ENCODE assay signal across 11 mouse cellular contexts in the genomic region with DNA sequence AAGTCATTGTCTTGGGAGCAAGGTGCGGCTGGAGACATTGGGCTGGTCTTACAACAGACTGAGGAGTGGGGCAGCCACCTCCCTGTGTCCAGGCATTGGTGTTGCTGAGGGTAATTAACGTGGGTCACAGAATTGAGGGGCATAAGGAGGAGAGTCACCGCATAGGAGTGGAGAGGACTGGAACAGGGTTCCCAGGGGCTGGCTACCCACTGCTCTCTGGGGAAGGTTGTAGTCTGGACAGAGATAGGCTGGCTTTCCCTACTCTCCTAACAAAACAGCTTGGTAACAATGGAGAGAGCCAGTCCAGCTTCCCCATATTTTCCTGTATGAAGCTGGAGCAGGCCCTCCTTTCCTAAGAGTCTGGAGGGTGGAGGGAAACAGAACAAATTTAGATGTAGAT. TPM values are rescaled to one million over a fixed set of nuclear protein-coding genes. Genes with fewer than 3 reads are reported as not detected.
A peak's percentile ranks its signal among the peaks of the same experiment; 100 is the strongest.
DNase-seq lines count a peak whose midpoint lies in the region; ATAC-seq and TF ChIP-seq lines count a peak whose summit lies in the region.
"Had no signal": no experiment of that assay in that cellular context is flagged by ENCODE, and none has a peak within 500 bp of the region (broad histone marks: within the 10 kb centered on the region; RNA-seq: fewer than 3 reads in every experiment).

No protein-coding gene starts in this region.

- TF ChIP-seq POLR2A in cerebellum, adult 2 months (IDR thresholded peaks at IDR 0.05; ENCODE audit: borderline replicate concordance, insufficient read depth, low read length): no peak

- 0 out of 2 replicates have a peak overlapping the region, but pooled peaks have one; percentile 35 for H3K27ac ChIP-seq in kidney, embryonic 16.5 days (ENCODE audit: low read length)
- no peak overlapping the region for H3K27ac ChIP-seq in embryonic facial prominence, embryonic 13.5 days
- no peak overlapping the region for H3K27ac ChIP-seq in hindbrain, embryonic 14.5 days
- no peak overlapping the region for H3K27ac ChIP-seq in midbrain, embryonic 13.5 days
- no peak overlapping the region for H3K27ac ChIP-seq in cerebellum, adult 2 months (ENCODE audit: insufficient read depth, low read length)

- H3K4me2 ChIP-seq in kidney, embryonic 16.5 days (replicated peaks; ENCODE audit: low read depth, low read length): peak overlapping the region; percentile 78
- peak overlapping the region; percentile 91 for H3K4me2 ChIP-seq in embryonic facial prominence, embryonic 13.5 days
- peak overlapping the region; percentile 79 for H3K4me2 ChIP-seq in hindbrain, embryonic 14.5 days (replicated peaks)
- no peak overlapping the region for H3K4me2 ChIP-seq in midbrain, embryonic 13.5 days (replicated peaks)

- DNase-seq in kidney, postnatal 36 days: no peak
- DNase-seq in hindbrain, embryonic 14.5 days (ENCODE audit: low spot score): no peak
- no peak for DNase-seq in cerebellum, adult 2 months
- DNase-seq in right cerebral cortex, postnatal 4 days: no peak
- no peak for DNase-seq in left cerebral cortex, adult 8-10 months (ENCODE audit: low spot score in 2 of 2)
- DNase-seq: kidney, postnatal 14 days had no signal

- peaks cover 9% of the 10 kb centered on the region; the same call in 1 of the 2 replicates for H3K27me3 ChIP-seq in kidney, embryonic 16.5 days (ENCODE audit: insufficient read depth, low read length)
- H3K27me3 ChIP-seq in embryonic facial prominence, embryonic 13.5 days: peaks cover 57% of the 10 kb centered on the region
- H3K27me3 ChIP-seq in hindbrain, embryonic 14.5 days (ENCODE audit: control insufficient read depth, insufficient read depth, low read length): peaks cover 11% of the 10 kb centered on the region
- H3K27me3 ChIP-seq in midbrain, embryonic 13.5 days: peaks cover 35% of the 10 kb centered on the region
- no peaks in the 10 kb centered on the region; the same call in 1 of the 2 replicates for H3K27me3 ChIP-seq in cerebellum, adult 2 months (ENCODE audit: control insufficient read depth, insufficient read depth, low read length)

- no peak for ATAC-seq in kidney, embryonic 16.5 days (ENCODE audit: low FRiP score, low TSS enrichment)
- no peak for ATAC-seq in embryonic facial prominence, embryonic 13.5 days (ENCODE audit: insufficient number of reproducible peaks, insufficient read depth, low FRiP score, low TSS enrichment, low read depth)
- ATAC-seq in hindbrain, embryonic 14.5 days (ENCODE audit: low FRiP score): no peak
- ATAC-seq in midbrain, embryonic 13.5 days: no peak

- H3K9ac ChIP-seq in kidney, embryonic 16.5 days (replicated peaks; ENCODE audit: low read length): peak overlapping the region; percentile 47; the same call in 1 of the 2 replicates
- H3K9ac ChIP-seq in embryonic facial prominence, embryonic 13.5 days: no peak overlapping the region
- no peak overlapping the region; the same call in 1 of the 2 replicates for H3K9ac ChIP-seq in hindbrain, embryonic 14.5 days
- no peak overlapping the region for H3K9ac ChIP-seq in midbrain, embryonic 13.5 days (replicated peaks)

- no peaks in the 10 kb centered on the region for H3K36me3 ChIP-seq in kidney, embryonic 16.5 days (ENCODE audit: insufficient read depth, low read length)
- no peaks in the 10 kb centered on the region for H3K36me3 ChIP-seq in embryonic facial prominence, embryonic 13.5 days
- H3K36me3 ChIP-seq in hindbrain, embryonic 14.5 days (replicated peaks; ENCODE audit: control insufficient read depth, insufficient read depth): no peaks in the 10 kb centered on the region
- H3K36me3 ChIP-seq in midbrain, embryonic 13.5 days: no peaks in the 10 kb centered on the region

- H3K4me3 ChIP-seq in kidney, embryonic 16.5 days (ENCODE audit: low read length): peak overlapping the region; percentile 66
- peak overlapping the region; percentile 58 for H3K4me3 ChIP-seq in embryonic facial prominence, embryonic 13.5 days
- peak overlapping the region; percentile 48 for H3K4me3 ChIP-seq in hindbrain, embryonic 14.5 days (replicated peaks; ENCODE audit: low read length)
- H3K4me3 ChIP-seq in midbrain, embryonic 13.5 days (replicated peaks): peak overlapping the region; percentile 17
- no peak overlapping the region for H3K4me3 ChIP-seq in cerebellum, adult 2 months (replicated peaks; ENCODE audit: insufficient read depth, low read depth, low read length)

- WGBS in kidney, embryonic 16.5 days: 65% methylated on average over 3 of the region's 3 CpGs
- WGBS in embryonic facial prominence, embryonic 13.5 days: 65% methylated on average over 3 of the region's 3 CpGs
- 53% methylated on average over 3 of the region's 3 CpGs for whole genome bisulfite sequencing in hindbrain, embryonic 14.5 days
- 56% methylated on average over 3 of the region's 3 CpGs for WGBS in midbrain, embryonic 13.5 days
- WGBS in cerebellum, adult 2 months: 91% methylated on average over 3 of the region's 3 CpGs

- H3K4me1 ChIP-seq in kidney, embryonic 16.5 days (ENCODE audit: insufficient read depth, low read length): peaks cover 18% of the 10 kb centered on the region
- peaks cover 8% of the 10 kb centered on the region for H3K4me1 ChIP-seq in embryonic facial prominence, embryonic 13.5 days
- H3K4me1 ChIP-seq in hindbrain, embryonic 14.5 days (replicated peaks; ENCODE audit: control insufficient read depth, insufficient read depth, low read length): peaks cover 15% of the 10 kb centered on the region; the same call in 1 of the 2 replicates
- H3K4me1 ChIP-seq in midbrain, embryonic 13.5 days (replicated peaks): peaks cover 10% of the 10 kb centered on the region
- H3K4me1 ChIP-seq in cerebellum, adult 2 months (ENCODE audit: control insufficient read depth, insufficient read depth, low read length): peaks cover 13% of the 10 kb centered on the region

- H3K9me3 ChIP-seq in kidney, embryonic 16.5 days (ENCODE audit: low read length): no peaks in the 10 kb centered on the region
- H3K9me3 ChIP-seq in embryonic facial prominence, embryonic 13.5 days: no peaks in the 10 kb centered on the region
- no peaks in the 10 kb centered on the region for H3K9me3 ChIP-seq in hindbrain, embryonic 14.5 days (ENCODE audit: control insufficient read depth, low read length)
- no peaks in the 10 kb centered on the region for H3K9me3 ChIP-seq in midbrain, embryonic 13.5 days

- no peak for TF ChIP-seq CTCF in cerebellum, adult 2 months (IDR thresholded peaks at IDR 0.05; ENCODE audit: borderline replicate concordance, insufficient read depth, low read depth, low read length)

RNA-seq across cellular contexts. Expression of a gene that starts 1.3 kb away (rescaled TPM):
- polyA plus RNA-seq in kidney, embryonic 16.5 days (2015; fragmentation: Nextera tagmentation; extraction: Ambion mirVana): 20.8 and 22.9 TPM in 2 replicates
- polyA plus RNA-seq in embryonic facial prominence, embryonic 13.5 days (2015; fragmentation: Nextera tagmentation; extraction: Ambion mirVana): 7.4 and 10.2 TPM in 2 replicates
- 14.5 and 16.8 TPM in 2 replicates for polyA plus RNA-seq in hindbrain, embryonic 14.5 days (2014; fragmentation: Nextera tagmentation; extraction: Ambion mirVana)
- 7.3 and 8.0 TPM in 2 replicates for polyA plus RNA-seq in midbrain, embryonic 13.5 days (2015; fragmentation: Nextera tagmentation; extraction: Ambion mirVana)
- 4.5 and 4.9 TPM in 2 replicates for polyA plus RNA-seq in cerebellum, adult 2 months (2012; rRNA removed)
- total RNA-seq in left cerebral cortex, adult 8-10 months (2022): 1 to 10 TPM; 4.9 to 6.1 (median 5.6) TPM
- total RNA-seq: MEL; monocyte, adult 5-6 weeks had no signal
